Mouse (Mus musculus): ENCODE results near the gene Il17ra.

- TF ChIP-seq CTCF (IDR thresholded peaks at IDR 0.05; ENCODE audit: low read depth, low read length), result no peak
- no peak for TF ChIP-seq GATA1 (IDR thresholded peaks at IDR 0.05; ENCODE audit: borderline replicate concordance, low read length)
- TF ChIP-seq TAL1 (conservative IDR thresholded peaks at IDR 0.05; ENCODE audit: low read depth, low read length), result no peak
- no peak for TF ChIP-seq POLR2AphosphoS5 (IDR thresholded peaks at IDR 0.05; ENCODE audit: insufficient replicate concordance, low read depth, low read length)
- no peak for TF ChIP-seq GATA2 (IDR thresholded peaks at IDR 0.05; ENCODE audit: borderline replicate concordance, low read depth, low read length)
Observed at GRCm38 (mm10) chr6:120462251-120462650, 796 bp upstream of the Il17ra start.

All from G1E (cell line).